Mouse (Mus musculus): ENCODE measurements around the gene Rabggtb. TPM values are rescaled to one million over a fixed set of nuclear protein-coding genes. Genes with fewer than 3 reads are reported as not detected.
A peak's percentile ranks its signal among the peaks of the same experiment; 100 is the strongest.

Rabggtb gene
- 10 to 100 TPM; 65.3 to 66.7 TPM for total RNA-seq (2021)
- long read RNA-seq, experiment 1, transcript Rabggtb-201 (9 exons, 1,381 nt) = major isoform, 39 of 57 reads
- long read RNA-seq, experiment 1, partial matches to known transcripts = 1 of 57 reads
- long read RNA-seq, experiment 1, other reads (novel, unspliced or antisense) = 14 of 57 reads
- long read RNA-seq, experiment 2, transcript Rabggtb-201 (9 exons, 1,381 nt) = major isoform, 37 of 56 reads
- long read RNA-seq, experiment 2, partial matches to known transcripts = 4 of 56 reads
- long read RNA-seq, experiment 2, other reads (novel, unspliced or antisense) = 13 of 56 reads

- intact Hi-C loops (cut with DNase I) = no loop called here
- DNase-seq (ENCODE audit: low spot score in 2 of 2) = peak; percentile 96 to 97
These were observed at the start of gene Rabggtb for GRCm38 (mm10) chr3:153912546-153913509. TSS of gene Rabggtb (minus strand) at chr3:153913009.

GRCm38 (mm10) chr3:153961632-153962389 is 49.0 kb upstream of the Rabggtb start:
- intact Hi-C loops (cut with DNase I) = no loop called here
- DNase-seq (ENCODE audit: low spot score in 2 of 2) = no peak

DNA sequence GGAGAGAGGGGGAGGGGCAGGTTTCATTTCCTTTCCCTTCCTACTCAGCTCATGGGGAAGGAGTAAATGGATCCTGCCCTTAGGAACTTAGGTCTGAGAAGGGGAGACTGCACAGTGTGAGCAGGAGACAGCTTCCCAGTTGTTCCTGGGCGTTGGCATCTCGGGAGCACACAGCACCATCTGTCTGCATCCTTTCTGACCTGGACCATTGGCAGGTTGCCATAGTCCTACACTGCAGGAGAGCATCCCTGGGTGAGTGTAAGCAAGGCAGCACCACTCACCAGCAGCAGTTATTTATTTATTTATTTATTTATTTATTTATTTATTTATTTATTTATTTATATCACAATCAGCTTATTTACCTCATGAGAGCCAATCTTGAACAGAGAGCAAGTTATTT is 48.1 kb upstream of the Rabggtb start:
- intact Hi-C loops (cut with DNase I) = no loop called here

GRCm38 (mm10) chr3:153959731-153960207 is 47.0 kb upstream of the Rabggtb start:
- no peak for DNase-seq (ENCODE audit: low spot score in 2 of 2)
- intact Hi-C loops (cut with DNase I) = loop anchor here (1.0 to 10.0 kb wide), 2 partner anchors 267 to 615 kb away; no protein-coding TSS in a partner anchor

More for the DNA sequence above, 48.1 kb upstream of the Rabggtb start:
- no peak for DNase-seq (ENCODE audit: low spot score in 2 of 2)

DNA sequence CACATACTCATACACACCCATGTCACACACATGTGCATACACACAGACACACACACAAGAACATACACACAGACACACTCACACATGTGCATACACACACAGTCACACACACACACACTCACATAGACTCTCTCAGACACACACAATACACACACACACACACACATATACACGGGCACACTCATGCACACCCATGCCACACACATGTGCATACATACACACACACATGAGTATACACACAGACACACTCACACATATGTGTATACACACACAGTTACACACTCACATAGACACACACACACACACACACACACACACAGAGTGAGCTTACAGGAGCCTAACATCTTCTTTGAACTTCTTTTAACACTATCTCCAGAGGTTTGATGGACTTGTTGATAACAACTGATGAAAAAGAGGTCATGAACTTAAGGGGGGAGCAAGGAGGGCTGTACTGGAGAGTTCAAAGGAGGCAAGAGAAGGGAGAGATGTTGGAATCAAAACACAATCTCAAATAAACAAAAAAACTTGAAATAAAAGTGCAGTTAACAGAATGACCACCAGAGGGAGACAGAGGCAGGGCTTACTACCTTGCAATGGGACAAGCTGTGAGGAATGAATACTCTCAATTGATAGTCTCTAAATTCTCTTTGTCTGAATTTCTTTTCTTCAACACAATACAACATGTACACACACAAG is 46.4 kb upstream of the Rabggtb start:
- intact Hi-C loops (cut with DNase I) = loop anchor here (1.0 to 10.0 kb wide), 2 partner anchors 267 to 616 kb away; no protein-coding TSS in a partner anchor
- peak; percentile 59 to 68 for DNase-seq (ENCODE audit: low spot score in 2 of 2)

DNA sequence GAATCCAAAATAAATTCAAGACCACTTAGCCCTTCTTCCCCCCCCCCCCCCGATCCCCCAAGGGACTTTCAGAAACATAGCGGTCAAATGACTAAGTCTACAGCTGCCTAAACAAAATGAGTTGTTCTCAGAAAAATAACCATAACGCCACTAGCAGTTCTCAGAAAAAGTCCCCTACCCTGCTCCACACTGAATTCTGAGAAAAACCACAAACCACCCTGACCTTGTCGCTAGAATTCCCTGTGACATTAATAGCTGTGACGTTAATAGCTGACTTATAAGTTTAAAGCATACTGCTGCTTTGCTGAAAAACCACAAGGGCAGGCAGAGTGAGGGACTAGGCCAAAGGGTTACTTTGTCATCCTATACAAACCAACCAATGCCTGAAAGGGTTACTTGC is 45.1 kb upstream of the Rabggtb start:
- intact Hi-C loops (cut with DNase I) = loop anchor here (10.0 kb wide), 1 partner anchor 617 kb away; no protein-coding TSS in a partner anchor
- no peak for DNase-seq (ENCODE audit: low spot score in 2 of 2)

- DNase-seq (ENCODE audit: low spot score in 2 of 2) = no peak
- intact Hi-C loops (cut with DNase I) = no loop called here
These were observed 35.4 kb upstream of the Rabggtb start for GRCm38 (mm10) chr3:153948176-153948575.

DNA sequence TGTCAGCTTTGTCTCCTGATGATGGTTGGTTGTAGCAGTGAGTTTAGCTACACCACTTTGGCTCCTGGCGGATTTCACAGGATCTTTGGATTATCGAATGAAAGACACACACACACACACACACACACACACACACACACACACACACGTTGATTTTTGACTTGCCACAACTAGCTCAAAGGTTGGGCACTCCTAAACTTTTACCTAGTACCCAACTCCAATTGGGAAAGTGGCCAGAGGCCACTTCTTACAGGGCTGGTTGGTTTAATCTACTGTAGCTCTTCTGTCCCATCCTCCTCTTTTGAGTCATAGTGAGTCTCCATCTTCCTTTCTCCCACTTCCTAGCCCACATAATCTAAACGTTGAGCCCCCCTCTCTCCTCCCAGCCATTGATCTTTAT is 34.5 kb upstream of the Rabggtb start:
- DNase-seq (ENCODE audit: low spot score in 2 of 2) = no peak
- intact Hi-C loops (cut with DNase I) = no loop called here

- intact Hi-C loops (cut with DNase I) = no loop called here
- DNase-seq (ENCODE audit: low spot score in 2 of 2) = peak; percentile 88 to 90
These were observed 31.7 kb upstream of the Rabggtb start, which contains the start of gene Acadm for GRCm38 (mm10) chr3:153944335-153944990. TSS of gene Acadm (minus strand) at chr3:153944632.

GRCm38 (mm10) chr3:153943901-153944334 is 31.1 kb upstream of the Rabggtb start:
- intact Hi-C loops (cut with DNase I) = no loop called here
- peak; percentile 22 to 24 for DNase-seq (ENCODE audit: low spot score in 2 of 2)

DNA sequence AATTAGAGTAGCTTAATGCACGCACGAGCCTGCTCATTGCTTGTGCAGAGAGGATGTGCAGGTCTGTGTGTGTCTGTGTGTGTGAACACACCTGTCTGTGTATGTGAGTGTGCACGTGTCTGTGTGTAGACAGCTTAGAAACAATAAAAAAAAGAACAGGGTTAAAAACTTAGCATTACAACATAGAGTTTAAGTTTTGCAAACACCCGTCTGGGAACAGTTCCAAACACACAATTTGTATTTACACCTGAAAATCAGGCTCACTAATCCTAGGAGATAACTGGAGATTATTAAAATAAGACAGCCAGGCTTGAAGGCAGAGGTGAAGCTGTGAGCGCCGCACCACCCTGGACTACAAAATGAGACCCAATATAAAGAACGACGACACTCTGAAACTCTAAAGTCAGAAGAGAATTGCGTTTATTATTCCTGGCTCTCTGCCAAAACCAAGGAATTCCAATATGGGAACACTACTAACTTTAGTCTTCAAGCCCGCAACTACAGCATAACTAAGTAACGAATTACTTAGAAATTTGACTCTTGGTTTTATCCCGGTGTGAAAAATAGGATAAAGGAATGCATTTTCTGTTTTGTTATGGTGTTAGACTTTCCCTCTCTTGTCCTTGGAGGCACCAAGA is 30.3 kb upstream of the Rabggtb start:
- intact Hi-C loops (cut with DNase I) = no loop called here
- no peak for DNase-seq (ENCODE audit: low spot score in 2 of 2)

DNA sequence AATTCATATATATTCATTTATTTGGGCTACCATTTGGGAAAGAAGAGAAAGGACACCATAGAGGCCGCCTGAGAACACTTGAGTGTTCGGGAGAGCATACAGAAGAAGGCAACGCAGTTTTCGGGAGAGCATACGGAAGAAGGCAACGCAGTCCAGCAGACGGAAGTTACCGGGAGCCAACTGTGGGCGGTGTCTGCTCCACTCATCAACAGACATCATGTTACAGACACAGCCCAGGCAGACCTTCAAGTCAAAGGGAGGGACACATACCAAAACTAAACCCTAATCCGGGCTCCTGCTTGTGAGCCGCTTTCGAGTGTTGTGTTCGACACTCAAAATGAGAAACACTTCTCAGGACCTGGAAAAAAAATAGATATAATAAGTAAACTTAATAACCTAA is 28.8 kb upstream of the Rabggtb start:
- DNase-seq (ENCODE audit: low spot score in 2 of 2) = no peak
- intact Hi-C loops (cut with DNase I) = no loop called here

DNA sequence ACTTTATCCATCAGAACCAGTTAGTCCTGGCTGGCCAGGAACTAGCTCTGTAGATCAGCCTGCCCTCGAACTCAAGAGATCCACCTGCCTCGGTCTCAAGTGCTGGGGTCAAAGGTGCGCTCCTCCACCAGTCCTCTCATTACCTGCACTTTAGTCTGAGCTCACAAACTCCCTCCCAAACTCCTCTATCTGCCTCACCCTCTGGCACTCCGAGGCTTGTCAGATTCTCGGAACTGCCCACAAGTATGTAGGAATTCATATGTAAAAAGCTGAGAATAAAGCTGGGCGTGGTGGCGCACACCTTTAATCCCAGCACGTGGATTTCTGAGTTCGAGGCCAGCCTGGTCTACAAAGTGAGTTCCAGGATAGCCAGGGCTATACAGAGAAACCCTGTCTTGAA is 27.7 kb upstream of the Rabggtb start:
- intact Hi-C loops (cut with DNase I) = no loop called here
- DNase-seq (ENCODE audit: low spot score in 2 of 2) = no peak

DNA sequence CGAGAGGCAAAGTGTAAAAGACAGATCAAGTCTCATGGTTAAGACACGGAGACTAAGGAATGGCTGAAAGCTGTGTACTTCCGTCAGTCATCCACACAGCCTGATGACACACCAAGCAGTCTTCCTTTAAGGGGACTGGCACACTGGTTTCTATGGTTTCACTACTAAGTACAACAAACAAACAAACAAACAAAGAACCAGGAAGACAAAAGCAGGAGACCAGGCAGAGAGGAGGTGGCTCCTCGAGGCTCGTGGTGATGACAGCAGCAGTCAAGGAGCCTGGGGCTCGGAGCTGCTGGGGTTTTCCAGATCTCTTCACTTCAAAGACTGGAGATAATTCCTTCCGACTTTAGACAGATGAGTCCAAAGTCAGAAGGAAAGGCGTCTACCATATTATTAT is 27.2 kb upstream of the Rabggtb start:
- intact Hi-C loops (cut with DNase I) = no loop called here
- DNase-seq (ENCODE audit: low spot score in 2 of 2) = no peak

- no peak for DNase-seq (ENCODE audit: low spot score in 2 of 2)
- intact Hi-C loops (cut with DNase I) = no loop called here
These were observed 24.5 kb upstream of the Rabggtb start for GRCm38 (mm10) chr3:153937116-153937810.

GRCm38 (mm10) chr3:153935878-153936277 is 23.1 kb upstream of the Rabggtb start:
- intact Hi-C loops (cut with DNase I) = no loop called here
- no peak for DNase-seq (ENCODE audit: low spot score in 2 of 2)

- no peak for DNase-seq (ENCODE audit: low spot score in 2 of 2)
- intact Hi-C loops (cut with DNase I) = no loop called here
These were observed 19.7 kb upstream of the Rabggtb start for GRCm38 (mm10) chr3:153932461-153932860.

Data from left cerebral cortex, postnatal 14 days (tissue).